Mouse (Mus musculus) forebrain, embryonic 15.5 days (tissue): ENCODE measurements around the gene Gpr183. TPM values are rescaled to one million over a fixed set of nuclear protein-coding genes. Genes with fewer than 3 reads are reported as not detected.

ENCODE experiments used
- ATAC-seq: fragments of 200-750 bp; cut with Nextera tagmentation; replicated peaks from 2 replicates; pipeline ENCODE4 v1.8.0; 2017; ENCODE audit warnings: mild to moderate bottlenecking, moderate TSS enrichment, moderate library complexity
- H3K27ac ChIP-seq: fragments of 300-500 bp; sonication (generic); replicated peaks from 2 replicates; pipeline ENCODE4 v1.5.1; 2015; ENCODE audit warnings: mild to moderate bottlenecking, inconsistent platforms
- H3K27me3 ChIP-seq: fragments of 300-500 bp; sonication (generic); 2 replicates; pipeline ENCODE4 v1.6.1; 2015; ENCODE audit warnings: inconsistent platforms
- H3K36me3 ChIP-seq: fragments of 300-500 bp; sonication (generic); 2 replicates; pipeline ENCODE4 v1.6.1; 2015; ENCODE audit warnings: mild to moderate bottlenecking, inconsistent platforms
- H3K4me1 ChIP-seq: fragments of 300-500 bp; sonication (generic); 2 replicates; pipeline ENCODE4 v1.6.1; 2015; ENCODE audit warnings: inconsistent platforms
- H3K4me2 ChIP-seq: fragments of 300-500 bp; sonication (generic); replicated peaks from 2 replicates; pipeline ENCODE4 v1.6.1; 2015; ENCODE audit warnings: mild to moderate bottlenecking, inconsistent platforms
- H3K4me3 ChIP-seq: fragments of 300-500 bp; sonication (generic); 2 replicates; pipeline ENCODE4 v1.5.1; 2015; ENCODE audit warnings: mild to moderate bottlenecking, inconsistent platforms
- H3K9ac ChIP-seq: fragments of 300-500 bp; sonication (generic); replicated peaks from 2 replicates; pipeline ENCODE4 v1.6.1; 2015; ENCODE audit warnings: mild to moderate bottlenecking, inconsistent platforms
- H3K9me3 ChIP-seq: fragments of 300-500 bp; sonication (generic); 2 replicates; pipeline ENCODE4 v1.6.1; 2016; ENCODE audit warnings: inconsistent platforms
- WGBS: fragments of 180-500 bp; shearing (Covaris S2); methylation state at CpG from one replicate; pipeline ENCODE4 v1.1.7; 2015; ENCODE audit warnings: mixed read lengths; 5-methylcytosine and 5-hydroxymethylcytosine counted together
- polyA plus RNA-seq: library from polyadenylated mRNA; unstranded; fragments of >200 nt; fragmentation: Nextera tagmentation; extraction: Ambion mirVana; gene quantifications from 2 replicates; pipeline ENCODE4 v1.2.1, GENCODE M21; 2015

Gpr183 gene
- polyA plus RNA-seq, 1 experiment from 2014 or later = 0.98 TPM

DNA sequence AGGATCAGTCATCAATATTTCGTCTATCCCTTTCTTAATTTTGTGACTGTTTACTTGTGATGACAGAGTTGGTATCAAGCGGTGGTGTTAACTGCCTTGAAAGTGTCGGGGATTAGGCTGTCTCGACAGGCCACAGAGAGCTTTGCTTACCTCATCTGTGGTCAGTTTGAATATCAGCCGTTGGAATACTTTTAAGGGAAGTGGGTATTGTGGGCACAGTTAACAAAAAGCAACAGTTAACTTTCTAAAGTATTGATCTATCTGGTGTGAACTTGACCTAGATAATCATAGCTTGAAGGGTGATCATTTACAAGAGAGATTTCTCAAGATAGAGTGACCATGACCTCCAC, 30.4 kb downstream of the Gpr183 start:
- H3K4me3 ChIP-seq = no peak overlapping the region
- no peak for ATAC-seq
- 91% methylated on average over 5 of the region's 5 CpGs for WGBS
- H3K9me3 ChIP-seq = no peaks in the 10 kb centered on the region
- H3K4me2 ChIP-seq = no peak overlapping the region
- no peaks in the 10 kb centered on the region for H3K4me1 ChIP-seq
- H3K27ac ChIP-seq = no peak overlapping the region
- H3K27me3 ChIP-seq = no peaks in the 10 kb centered on the region
- no peaks in the 10 kb centered on the region for H3K36me3 ChIP-seq
- H3K9ac ChIP-seq = no peak overlapping the region

DNA sequence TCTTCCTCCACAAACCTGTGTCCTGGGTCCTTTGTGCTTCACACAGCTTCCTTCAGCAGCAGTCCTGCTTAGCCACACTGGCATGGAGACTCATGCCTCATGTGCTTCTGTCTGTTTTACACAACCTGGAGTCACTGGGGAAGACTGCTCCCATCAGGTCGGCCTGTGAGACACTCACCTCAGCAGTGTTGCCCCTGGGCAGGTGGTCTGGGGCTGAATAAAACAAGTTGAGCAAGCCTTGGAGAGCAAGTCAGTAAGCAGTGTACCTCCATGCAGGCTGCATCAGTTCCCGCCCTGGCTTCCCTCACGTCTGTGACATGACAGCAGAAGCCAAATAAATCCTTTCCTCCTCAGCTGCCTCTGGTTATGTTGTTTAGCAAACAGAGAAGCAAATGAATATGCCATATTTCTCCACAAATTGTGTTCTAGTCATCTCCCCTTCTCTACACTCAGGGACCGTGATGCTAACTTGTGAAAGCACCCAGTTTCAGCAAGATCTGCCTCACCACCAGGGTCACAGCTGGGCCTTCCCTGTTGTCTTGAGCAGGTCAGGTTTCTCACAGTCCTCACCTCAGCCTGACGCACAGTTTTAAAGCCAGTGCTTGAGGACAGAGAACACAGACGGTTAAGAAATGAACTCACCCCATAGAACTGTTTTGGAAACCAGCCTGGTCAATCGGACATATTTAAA, 30.9 kb downstream of the Gpr183 start:
- H3K4me2 ChIP-seq = no peak overlapping the region
- no peak overlapping the region for H3K4me3 ChIP-seq
- H3K36me3 ChIP-seq = no peaks in the 10 kb centered on the region
- no peaks in the 10 kb centered on the region for H3K27me3 ChIP-seq
- H3K9ac ChIP-seq = no peak overlapping the region
- no peak for ATAC-seq
- no peaks in the 10 kb centered on the region for H3K4me1 ChIP-seq
- no peaks in the 10 kb centered on the region for H3K9me3 ChIP-seq
- 94% methylated on average over 7 of the region's 7 CpGs for WGBS
- H3K27ac ChIP-seq = no peak overlapping the region

- Histone ChIP-seq H3K4me3 (no peak overlapping the region), H3K36me3 (no peaks in the 10 kb centered on the region), H3K27me3 (no peaks in the 10 kb centered on the region), H3K4me2 (no peak overlapping the region), H3K27ac (no peak overlapping the region), H3K9ac (no peak overlapping the region), H3K9me3 (no peaks in the 10 kb centered on the region), H3K4me1 (no peaks in the 10 kb centered on the region)
- no peak for ATAC-seq
- 68% methylated on average over 4 of the region's 4 CpGs for WGBS
These were observed 32.8 kb downstream of the Gpr183 start for GRCm38 (mm10) chr14:121932180-121932579.

DNA sequence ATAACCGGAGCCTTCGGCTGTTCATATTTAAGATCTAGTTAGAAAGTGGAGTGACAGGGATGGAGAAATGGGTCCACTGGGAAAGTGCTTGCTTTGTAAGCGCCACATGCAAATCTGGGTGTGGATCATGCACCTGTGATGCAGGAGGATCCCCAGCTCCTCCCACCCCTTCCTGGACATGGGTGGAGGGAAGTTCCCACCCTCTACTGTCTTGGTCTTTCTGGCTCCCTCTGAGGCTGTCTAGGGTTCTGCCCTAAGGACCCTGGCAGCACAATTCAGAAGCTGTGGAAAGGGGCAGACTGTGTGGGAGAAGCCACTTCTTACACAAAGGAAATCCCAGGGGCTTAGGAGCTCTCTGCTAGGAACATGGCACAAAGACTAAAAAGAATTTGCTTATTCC, 33.4 kb downstream of the Gpr183 start:
- no peaks in the 10 kb centered on the region for H3K27me3 ChIP-seq
- H3K4me3 ChIP-seq = no peak overlapping the region
- H3K9ac ChIP-seq = no peak overlapping the region
- no peak for ATAC-seq
- H3K27ac ChIP-seq = no peak overlapping the region
- H3K36me3 ChIP-seq = no peaks in the 10 kb centered on the region
- no peaks in the 10 kb centered on the region for H3K9me3 ChIP-seq
- WGBS = 93% methylated on average over 3 of the region's 3 CpGs
- no peaks in the 10 kb centered on the region for H3K4me1 ChIP-seq
- H3K4me2 ChIP-seq = no peak overlapping the region

DNA sequence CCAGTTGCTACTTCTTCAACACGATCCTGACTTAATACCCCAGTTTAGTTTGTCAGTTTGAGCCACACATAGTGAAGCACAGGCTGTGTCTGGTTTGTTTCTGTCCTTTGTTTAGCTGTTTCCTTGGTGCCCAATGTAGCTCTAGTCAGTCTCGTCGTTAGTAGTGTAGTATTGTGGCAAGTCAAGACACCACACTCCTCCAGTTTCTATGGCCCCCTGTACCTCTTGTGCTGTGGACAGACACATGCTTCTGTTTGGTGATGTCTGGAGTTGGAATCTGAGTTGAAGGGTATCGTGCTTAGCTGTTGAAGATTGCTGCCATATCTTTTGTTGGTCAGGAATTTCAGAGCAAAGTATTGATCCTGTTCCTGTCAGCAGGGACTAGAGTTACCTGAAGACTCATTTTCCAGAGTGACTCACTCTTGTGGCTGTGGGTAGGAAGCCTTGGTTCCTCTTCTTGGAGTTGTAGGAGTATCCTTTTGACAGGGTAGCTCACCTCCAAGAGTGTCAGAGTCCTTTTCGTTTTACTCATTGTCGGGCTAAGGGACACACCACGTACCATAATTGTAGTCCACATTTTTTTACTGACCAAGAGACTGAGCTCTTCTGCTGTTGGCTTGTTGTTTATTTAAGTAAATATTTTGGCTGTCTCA, 34.1 kb downstream of the Gpr183 start:
- Histone ChIP-seq H3K4me1 (no peaks in the 10 kb centered on the region), H3K36me3 (no peaks in the 10 kb centered on the region), H3K9me3 (no peaks in the 10 kb centered on the region), H3K27ac (no peak overlapping the region), H3K27me3 (no peaks in the 10 kb centered on the region), H3K4me3 (no peak overlapping the region), H3K9ac (no peak overlapping the region), H3K4me2 (no peak overlapping the region)
- WGBS = 68% methylated on average over 7 of the region's 7 CpGs
- ATAC-seq = no peak

DNA sequence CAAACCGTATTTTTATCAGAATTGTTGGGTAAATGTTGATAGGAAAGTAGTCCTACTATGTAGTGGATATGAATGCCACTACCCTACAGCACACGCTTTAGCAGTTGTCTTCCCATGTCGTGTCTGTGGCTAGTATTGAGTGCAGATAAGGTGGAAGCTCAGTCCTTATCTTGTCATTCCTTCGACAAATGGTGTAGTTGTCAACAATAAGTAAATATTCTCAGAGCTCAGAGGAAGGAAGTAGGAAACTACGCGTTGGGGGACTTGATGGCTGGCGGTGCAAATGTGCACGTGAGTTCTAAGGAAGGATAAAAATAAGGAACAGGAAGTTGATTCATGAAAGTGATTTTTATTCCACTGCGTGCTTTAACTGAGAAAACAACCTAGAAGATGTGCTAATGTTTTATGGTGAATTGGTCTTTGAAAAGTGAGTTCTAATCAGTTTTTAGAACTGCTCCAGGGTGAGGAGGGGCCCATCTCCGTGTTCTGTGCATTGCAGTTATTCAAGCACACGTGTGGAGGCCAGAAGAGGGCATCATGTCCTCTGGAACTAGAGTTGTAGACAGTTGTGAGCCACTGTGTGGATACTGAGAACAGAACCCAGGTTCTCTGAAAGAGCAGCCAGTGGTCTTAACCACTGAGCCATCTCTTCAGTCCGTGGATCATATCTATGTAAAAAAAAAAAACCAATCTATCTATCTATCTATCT, 35.6 kb downstream of the Gpr183 start:
- H3K27me3 ChIP-seq = no peaks in the 10 kb centered on the region
- no peak overlapping the region for H3K9ac ChIP-seq
- ATAC-seq = no peak
- no peaks in the 10 kb centered on the region for H3K9me3 ChIP-seq
- H3K4me2 ChIP-seq = no peak overlapping the region
- no peaks in the 10 kb centered on the region for H3K4me1 ChIP-seq
- no peaks in the 10 kb centered on the region for H3K36me3 ChIP-seq
- no peak overlapping the region for H3K27ac ChIP-seq
- no peak overlapping the region for H3K4me3 ChIP-seq
- 91% methylated on average over 12 of the region's 12 CpGs for WGBS

- H3K4me2 ChIP-seq = no peak overlapping the region
- no peak overlapping the region for H3K4me3 ChIP-seq
- 72% methylated on average over 8 of the region's 8 CpGs for WGBS
- H3K27ac ChIP-seq = no peak overlapping the region
- ATAC-seq = no peak
- no peaks in the 10 kb centered on the region for H3K27me3 ChIP-seq
- H3K4me1 ChIP-seq = no peaks in the 10 kb centered on the region
- no peaks in the 10 kb centered on the region for H3K9me3 ChIP-seq
- H3K9ac ChIP-seq = no peak overlapping the region
- no peaks in the 10 kb centered on the region for H3K36me3 ChIP-seq
These were observed 36.4 kb downstream of the Gpr183 start for GRCm38 (mm10) chr14:121928375-121929137.

- H3K4me1 ChIP-seq = no peaks in the 10 kb centered on the region
- no peak for ATAC-seq
- 94% methylated on average over 8 of the region's 8 CpGs for WGBS
- no peak overlapping the region for H3K9ac ChIP-seq
- no peak overlapping the region for H3K27ac ChIP-seq
- H3K36me3 ChIP-seq = no peaks in the 10 kb centered on the region
- no peaks in the 10 kb centered on the region for H3K27me3 ChIP-seq
- H3K9me3 ChIP-seq = no peaks in the 10 kb centered on the region
- H3K4me3 ChIP-seq = no peak overlapping the region
- no peak overlapping the region for H3K4me2 ChIP-seq
These were observed 37.5 kb downstream of the Gpr183 start for GRCm38 (mm10) chr14:121927451-121927850.

DNA sequence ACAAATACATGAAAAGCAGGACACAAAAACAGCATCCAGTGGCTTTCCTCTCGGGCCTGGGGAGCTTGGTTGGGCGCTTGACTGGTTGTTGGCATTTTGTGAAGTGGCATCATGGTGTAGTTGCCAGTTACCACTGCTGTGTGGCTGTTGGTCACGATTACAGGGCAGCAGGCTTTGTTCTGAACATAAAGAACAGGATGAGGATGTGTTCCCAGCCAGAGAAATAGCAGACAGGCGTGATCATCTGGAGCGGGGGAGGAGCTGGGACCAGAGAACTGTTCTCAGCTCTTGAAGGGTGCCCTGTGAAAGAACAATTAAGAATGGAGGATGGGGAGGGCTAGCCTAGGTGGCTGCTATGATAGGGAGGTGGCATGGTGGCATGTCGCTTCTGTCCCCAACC, 38.1 kb downstream of the Gpr183 start:
- H3K36me3 ChIP-seq = no peaks in the 10 kb centered on the region
- no peaks in the 10 kb centered on the region for H3K27me3 ChIP-seq
- no peak overlapping the region for H3K4me2 ChIP-seq
- no peak overlapping the region for H3K4me3 ChIP-seq
- no peaks in the 10 kb centered on the region for H3K4me1 ChIP-seq
- H3K9me3 ChIP-seq = no peaks in the 10 kb centered on the region
- H3K27ac ChIP-seq = no peak overlapping the region
- WGBS = 78% methylated on average over 6 of the region's 6 CpGs
- ATAC-seq = no peak
- no peak overlapping the region for H3K9ac ChIP-seq

GRCm38 (mm10) chr14:121924876-121925275, 40.1 kb downstream of the Gpr183 start:
- no peaks in the 10 kb centered on the region for H3K9me3 ChIP-seq
- H3K4me1 ChIP-seq = 0 out of 2 replicates have a peak, but pooled peaks cover 2% of the 10 kb centered on the region
- 81% methylated on average over 6 of the region's 6 CpGs for WGBS
- ATAC-seq = no peak
- no peak overlapping the region for H3K9ac ChIP-seq
- H3K36me3 ChIP-seq = no peaks in the 10 kb centered on the region
- no peak overlapping the region for H3K27ac ChIP-seq
- H3K27me3 ChIP-seq = no peaks in the 10 kb centered on the region
- no peak overlapping the region for H3K4me2 ChIP-seq
- no peak overlapping the region for H3K4me3 ChIP-seq

DNA sequence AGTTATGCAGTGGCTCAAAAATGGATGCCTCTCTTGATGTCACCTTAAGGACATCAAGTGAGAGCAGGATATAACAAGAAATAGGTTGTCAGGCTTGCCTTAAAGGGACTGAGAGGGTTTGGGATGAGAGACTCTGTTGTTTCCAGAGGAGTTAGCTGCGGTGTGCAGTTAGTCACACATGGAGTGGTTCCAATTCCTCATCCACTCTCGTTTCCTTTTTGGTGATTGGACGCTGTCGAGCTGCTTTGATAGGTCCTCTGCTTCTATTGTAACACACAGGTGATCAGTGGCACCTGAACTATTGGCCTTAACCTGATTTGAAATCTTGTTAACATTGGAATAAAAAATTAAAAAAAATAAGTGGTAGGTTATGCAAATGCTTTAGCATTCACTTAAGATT, 42.3 kb downstream of the Gpr183 start:
- 72% methylated on average over 4 of the region's 4 CpGs for WGBS
- H3K4me2 ChIP-seq = no peak overlapping the region
- H3K27ac ChIP-seq = no peak overlapping the region
- no peak overlapping the region for H3K4me3 ChIP-seq
- H3K36me3 ChIP-seq = no peaks in the 10 kb centered on the region; the same call in 1 of the 2 replicates
- H3K9me3 ChIP-seq = no peaks in the 10 kb centered on the region
- 0 out of 2 replicates have a peak, but pooled peaks cover 2% of the 10 kb centered on the region for H3K4me1 ChIP-seq
- H3K27me3 ChIP-seq = no peaks in the 10 kb centered on the region
- ATAC-seq = no peak
- H3K9ac ChIP-seq = no peak overlapping the region

DNA sequence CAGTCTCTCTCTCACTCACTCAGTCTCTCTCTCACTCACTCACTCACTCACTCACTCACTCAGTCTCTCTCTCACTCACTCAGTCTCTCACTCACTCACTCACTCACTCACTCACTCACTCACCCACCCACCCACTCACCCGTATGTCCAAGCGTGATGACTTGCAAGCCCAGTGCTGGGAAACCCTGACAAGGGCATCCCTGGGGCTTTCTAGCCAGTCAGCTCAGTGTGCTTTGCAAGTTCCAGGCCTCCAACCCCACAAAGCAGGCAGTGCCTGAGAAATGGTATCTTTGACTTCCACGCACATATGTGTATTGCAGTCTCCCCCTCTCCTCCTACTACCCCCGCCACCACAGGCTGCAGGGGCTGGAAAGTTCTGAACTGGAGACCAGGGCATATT, 43.0 kb downstream of the Gpr183 start:
- Histone ChIP-seq H3K9me3 (no peaks in the 10 kb centered on the region), H3K4me1 (0 out of 2 replicates have a peak, but pooled peaks cover 2% of the 10 kb centered on the region), H3K4me2 (no peak overlapping the region), H3K27ac (no peak overlapping the region), H3K4me3 (no peak overlapping the region), H3K36me3 (no peaks in the 10 kb centered on the region; the same call in 1 of the 2 replicates), H3K27me3 (no peaks in the 10 kb centered on the region), H3K9ac (no peak overlapping the region)
- no peak for ATAC-seq
- WGBS = 92% methylated on average over 4 of the region's 4 CpGs
